Mouse (Mus musculus) CH12.LX (cell line): ENCODE results near the gene Zfp691. TPM values are rescaled to one million over a fixed set of nuclear protein-coding genes. Genes with fewer than 3 reads are reported as not detected.

ENCODE experiments used
- DNase-seq: peaks from one replicate; pipeline ENCODE4 v3.0.0-alpha.2; 2013; ENCODE audit errors: extremely low read depth
- H3K27ac ChIP-seq: 2 replicates; pipeline ENCODE4 v1.5.1; 2012; ENCODE audit warnings: low read depth, mild to moderate bottlenecking, control low read depth, moderate library complexity; ENCODE audit not compliant: insufficient read depth
- H3K27me3 ChIP-seq: replicated peaks from 2 replicates; pipeline ENCODE3; 2012; ENCODE audit warnings: inconsistent platforms
- H3K36me3 ChIP-seq, 2 experiments: replicated peaks in 1 of 2; 2 replicates each; pipeline versions ENCODE3 to v1.6.1; 2012; ENCODE audit warnings: inconsistent platforms in 1 of 2, low read length in 1 of 2, mild to moderate bottlenecking in 1 of 2, mixed read lengths in 1 of 2, moderate library complexity in 1 of 2; ENCODE audit not compliant: control insufficient read depth in 1 of 2, insufficient read depth in 1 of 2
- H3K4me1 ChIP-seq, 2 experiments: 2 replicates each; pipeline ENCODE4 v1.6.1; 2012; ENCODE audit warnings: inconsistent platforms in 1 of 2, moderate library complexity in 1 of 2; ENCODE audit not compliant: insufficient read depth in 2 of 2, control insufficient read depth in 1 of 2
- H3K4me2 ChIP-seq: 2 replicates; pipeline ENCODE4 v1.6.1; 2012; ENCODE audit warnings: low read depth, mild to moderate bottlenecking, control low read depth; ENCODE audit not compliant: poor library complexity, insufficient read depth, severe bottlenecking
- H3K4me3 ChIP-seq, 3 experiments: fragments of 150-350 bp in 1 of 3; sonication (generic) in 1 of 3; replicated peaks in 1 of 3; 2 replicates each; pipeline versions ENCODE3 to v1.5.1; 2011 to 2012; ENCODE audit warnings: low read depth in 2 of 3, low read length in 2 of 3, mild to moderate bottlenecking in 2 of 3, moderate library complexity in 2 of 3, control low read depth in 1 of 3, improper control_type of control experiment in 1 of 3, inconsistent platforms in 1 of 3, mixed read lengths in 1 of 3; ENCODE audit not compliant: poor library complexity in 1 of 3
- H3K79me2 ChIP-seq: replicated peaks from 2 replicates; pipeline ENCODE4 v1.6.1; 2012; ENCODE audit warnings: mild to moderate bottlenecking, moderate library complexity; ENCODE audit not compliant: control insufficient read depth, poor library complexity, insufficient read depth, severe bottlenecking; ENCODE audit errors: extremely low read depth
- H3K9ac ChIP-seq: 2 replicates; pipeline ENCODE4 v1.6.1; 2012; ENCODE audit warnings: low read depth, mild to moderate bottlenecking, control low read depth, moderate library complexity; ENCODE audit not compliant: insufficient read depth
- H3K9me3 ChIP-seq: replicated peaks from 2 replicates; pipeline ENCODE3; 2012; ENCODE audit warnings: low read length, inconsistent platforms, mixed read lengths
- CHD1 ChIP-seq: IDR thresholded peaks from 2 replicates; pipeline ENCODE4 v1.6.1; 2012; ENCODE audit warnings: low read depth, low read length, improper control_type of control experiment, inconsistent platforms
- CHD2 ChIP-seq: IDR thresholded peaks from 2 replicates; pipeline ENCODE4 v1.6.1; 2011; ENCODE audit warnings: low read length, improper control_type of control experiment
- CTCF ChIP-seq, 2 experiments: IDR thresholded peaks in 1 of 2; conservative IDR thresholded peaks in 1 of 2; 2 replicates each; pipeline ENCODE4 v1.5.1; 2011 to 2012; ENCODE audit warnings: low read depth in 2 of 2, low read length in 2 of 2, improper control_type of control experiment in 1 of 2, inconsistent platforms in 1 of 2, mild to moderate bottlenecking in 1 of 2, moderate library complexity in 1 of 2
- E2F4 ChIP-seq: IDR thresholded peaks from 2 replicates; pipeline ENCODE4 v1.6.1; 2011; ENCODE audit warnings: low read depth, low read length, improper control_type of control experiment; ENCODE audit not compliant: insufficient replicate concordance
- ELF1 ChIP-seq: IDR thresholded peaks from 2 replicates; pipeline ENCODE4 v1.6.1; 2014; ENCODE audit warnings: low read depth, mild to moderate bottlenecking, inconsistent platforms, low read length, improper control_type of control experiment
- HCFC1 ChIP-seq: IDR thresholded peaks from 2 replicates; pipeline ENCODE4 v1.6.1; 2012; ENCODE audit warnings: low read depth, mild to moderate bottlenecking, inconsistent platforms, low read length, improper control_type of control experiment
- KAT2A ChIP-seq: IDR thresholded peaks from 2 replicates; pipeline ENCODE4 v1.6.1; 2012; ENCODE audit warnings: low read length, improper control_type of control experiment, inconsistent platforms; ENCODE audit not compliant: insufficient replicate concordance
- MAFK ChIP-seq: IDR thresholded peaks from 2 replicates; pipeline ENCODE4 v1.6.1; 2011; ENCODE audit warnings: low read length, improper control_type of control experiment; ENCODE audit not compliant: insufficient replicate concordance
- MAX ChIP-seq: IDR thresholded peaks from 2 replicates; pipeline ENCODE4 v1.6.1; 2011; ENCODE audit warnings: low read length, improper control_type of control experiment
- MAZ ChIP-seq: IDR thresholded peaks from 2 replicates; pipeline ENCODE4 v1.6.1; 2012; ENCODE audit warnings: low read depth, mild to moderate bottlenecking, inconsistent platforms, low read length, improper control_type of control experiment, moderate library complexity
- MEF2A ChIP-seq: IDR thresholded peaks from 2 replicates; pipeline ENCODE4 v1.6.1; 2014; ENCODE audit warnings: low read depth, mild to moderate bottlenecking, inconsistent platforms, low read length, improper control_type of control experiment, borderline replicate concordance
- MXI1 ChIP-seq: IDR thresholded peaks from 2 replicates; pipeline ENCODE4 v1.6.1; 2011; ENCODE audit warnings: mild to moderate bottlenecking, low read depth, low read length, improper control_type of control experiment
- MYC ChIP-seq: IDR thresholded peaks from 2 replicates; pipeline ENCODE4 v1.6.1; 2011; ENCODE audit warnings: low read depth, mild to moderate bottlenecking, improper control_type of control experiment, low read length
- NELFE ChIP-seq: IDR thresholded peaks from 2 replicates; pipeline ENCODE4 v1.6.1; 2011; ENCODE audit warnings: low read depth, low read length, improper control_type of control experiment
- POLR2A ChIP-seq: IDR thresholded peaks from 2 replicates; pipeline ENCODE4 v1.6.1; 2011; ENCODE audit warnings: low read depth, mild to moderate bottlenecking, improper control_type of control experiment, low read length
- RCOR1 ChIP-seq: conservative IDR thresholded peaks from 2 replicates; pipeline ENCODE4 v1.6.1; 2012; ENCODE audit warnings: low read depth, mild to moderate bottlenecking, inconsistent platforms, low read length, improper control_type of control experiment
- SIN3A ChIP-seq: IDR thresholded peaks from 2 replicates; pipeline ENCODE4 v1.6.1; 2012; ENCODE audit warnings: low read length, improper control_type of control experiment, inconsistent platforms
- SMC3 ChIP-seq: IDR thresholded peaks from 2 replicates; pipeline ENCODE4 v1.6.1; 2011; ENCODE audit warnings: low read depth, low read length, improper control_type of control experiment
- TCF12 ChIP-seq: IDR thresholded peaks from 2 replicates; pipeline ENCODE4 v1.6.1; 2014; ENCODE audit warnings: low read depth, mild to moderate bottlenecking, inconsistent platforms, low read length, improper control_type of control experiment
- UBTF ChIP-seq: IDR thresholded peaks from 2 replicates; pipeline ENCODE4 v1.6.1; 2012; ENCODE audit warnings: low read depth, mild to moderate bottlenecking, inconsistent platforms, low read length, improper control_type of control experiment, moderate library complexity
- USF2 ChIP-seq: conservative IDR thresholded peaks from 2 replicates; pipeline ENCODE4 v1.6.1; 2011; ENCODE audit warnings: low read depth, low read length, improper control_type of control experiment
- dilution Hi-C: fragments of 300-500 bp; cut with MboI; formaldehyde crosslinking; loops from 2 replicates; pipeline ENCODE4 v1.14.3; 2020; ENCODE audit warnings: low sequenced_read_pairs; ENCODE audit not compliant: extremely low pct_unique_long_range_greater_than_20kb, extremely low pct_ligation_motif_present
- in situ Hi-C: fragments of 300-500 bp; cut with MboI; formaldehyde crosslinking; loops from 3 replicates; pipeline ENCODE4 v1.14.3; 2019; ENCODE audit warnings: low sequenced_read_pairs, low pct_ligation_motif_present, low pct_unique_long_range_greater_than_20kb, mixed read lengths
- polyA plus RNA-seq: library from polyadenylated mRNA; unstranded; fragments of >175 nt; gene quantifications from 2 replicates; pipeline ENCODE4 v1.2.1, GENCODE M21; 2012; ENCODE audit warnings: low read depth; ENCODE audit not compliant: insufficient read length
- total RNA-seq, 2 experiments: library from RNA; depleted of rRNA; stranded (reverse); fragments of 300-350 nt in 1 of 2; fragments of >200 nt in 1 of 2; gene quantifications; 2 replicates each; pipeline ENCODE4 v1.2.3; 2012 to 2014

Zfp691 gene
- total and polyA plus RNA-seq, 3 experiments = 3.2 to 4.7 (median 4.0) TPM

DNA sequence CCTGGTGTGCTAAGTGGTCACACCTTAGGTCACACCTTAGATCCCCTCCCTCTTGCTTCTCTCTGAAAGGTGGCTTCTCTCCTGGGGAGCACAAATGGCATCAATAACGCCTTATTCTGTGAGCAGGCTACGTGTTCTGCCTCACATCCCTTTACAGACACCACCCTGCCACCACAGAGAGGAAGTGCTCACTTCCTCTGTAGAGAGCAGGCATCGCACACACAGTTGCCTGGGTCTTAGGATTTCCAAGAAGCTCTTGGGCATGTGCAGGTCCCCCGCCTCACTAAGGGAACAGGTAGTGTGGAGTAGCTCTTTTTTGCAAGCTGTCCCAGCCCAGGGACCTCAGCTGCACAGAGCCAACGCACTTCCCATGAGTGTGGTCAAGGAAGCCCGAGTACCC, 46.8 kb downstream of the Zfp691 start (continued):
- peak; percentile 43; the same call in 1 of the 2 replicates for TF ChIP-seq NELFE
- peak; percentile 68 for TF ChIP-seq ELF1
- peak; percentile 55; the same call in 1 of the 2 replicates for TF ChIP-seq MAX
- TF ChIP-seq KAT2A = no peak
- TF ChIP-seq TCF12 = peak; percentile 61
- peak; percentile 53 for TF ChIP-seq CHD2
- TF ChIP-seq MXI1 = peak; percentile 68
- TF ChIP-seq POLR2A = peak; percentile 18; the same call in 1 of the 2 replicates
- peak; percentile 34; the same call in 1 of the 2 replicates for TF ChIP-seq MEF2A
- TF ChIP-seq HCFC1 = peak; percentile 46
- TF ChIP-seq UBTF = no peak

DNA sequence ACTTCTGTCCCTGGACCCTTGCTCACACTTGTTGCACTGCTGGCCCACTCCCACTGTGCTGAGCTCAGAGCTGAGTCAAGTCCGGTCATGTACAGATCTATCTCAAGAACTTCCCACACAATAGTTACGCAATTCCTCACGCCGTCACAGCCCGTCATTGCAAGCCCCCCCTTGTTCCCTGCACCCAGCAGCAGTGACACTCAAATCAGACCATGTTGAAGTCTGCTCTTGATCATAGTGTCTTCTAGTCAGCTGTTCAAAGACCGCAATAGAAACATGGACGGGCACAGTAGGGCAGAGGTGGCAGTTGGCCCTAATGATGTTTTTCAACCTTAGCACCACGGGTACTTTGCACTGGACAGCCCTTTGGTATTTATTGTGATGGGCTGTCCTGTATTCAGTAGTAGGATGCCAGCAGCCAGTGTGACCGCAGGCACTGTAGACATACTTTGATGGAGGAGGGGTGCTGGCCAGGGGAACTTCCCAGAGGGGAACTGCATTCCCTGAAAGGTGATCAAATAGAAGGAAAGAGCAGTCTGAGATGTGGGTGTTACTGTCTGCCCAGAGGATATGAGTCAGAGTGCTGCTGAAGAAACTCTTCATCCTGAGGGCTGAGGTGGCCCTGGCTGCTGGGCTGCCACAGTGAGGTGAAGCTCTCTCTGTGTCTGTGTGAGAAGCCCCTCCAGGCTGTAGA, 48.3 kb downstream of the Zfp691 start:
- H3K27ac ChIP-seq = peak overlapping the region; percentile 12; the same call in 1 of the 2 replicates
- no peak for DNase-seq
- H3K27me3 ChIP-seq = no peaks in the 10 kb centered on the region
- peaks cover 24 to 81% of the 10 kb centered on the region in 2 experiments for H3K4me1 ChIP-seq
- H3K9me3 ChIP-seq = no peaks in the 10 kb centered on the region
- in situ Hi-C loops (loop anchor here (10.0 kb wide), 1 partner anchor 121 kb away; no protein-coding TSS in a partner anchor), dilution Hi-C loops (no loop called here)
- no peak overlapping the region for H3K4me3 ChIP-seq
- peaks cover 35 to 88% of the 10 kb centered on the region in 2 experiments for H3K36me3 ChIP-seq
- no peaks in the 10 kb centered on the region for H3K79me2 ChIP-seq
- no peak overlapping the region for H3K9ac ChIP-seq
- TF ChIP-seq POLR2A (no peak), SIN3A (no peak), MAFK (no peak), RCOR1 (no peak), TCF12 (no peak), CHD1 (no peak), MAZ (no peak)
- H3K4me2 ChIP-seq = no peak overlapping the region

DNA sequence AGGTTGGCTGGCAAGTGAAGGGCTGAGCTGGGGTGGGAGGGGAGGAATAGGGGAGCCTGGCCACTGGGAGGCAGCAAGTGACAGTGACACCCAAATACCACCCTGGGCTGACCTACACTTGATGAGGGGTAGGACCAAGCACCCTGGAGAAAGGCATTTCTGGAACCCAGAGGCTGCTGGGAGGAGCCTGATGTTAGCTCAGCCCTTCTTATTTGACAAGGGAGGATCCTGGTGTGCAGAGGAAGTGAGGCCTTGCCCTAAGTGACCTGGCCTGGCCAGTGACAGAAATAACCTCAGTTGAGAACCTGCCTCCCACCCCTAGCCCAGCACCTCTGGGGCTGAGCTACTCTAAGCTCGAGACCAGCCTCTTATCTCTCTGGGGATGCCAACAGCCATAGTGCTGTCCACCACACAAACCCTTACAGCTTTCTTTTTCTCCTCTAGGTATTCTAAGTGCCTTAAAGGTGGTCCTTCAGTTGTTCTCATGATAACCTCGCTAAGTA, 49.2 kb downstream of the Zfp691 start:
- Histone ChIP-seq H3K79me2 (no peaks in the 10 kb centered on the region), H3K9ac (no peak overlapping the region), H3K27me3 (no peaks in the 10 kb centered on the region), H3K36me3 (peaks cover 41 to 89% of the 10 kb centered on the region in 2 experiments), H3K9me3 (no peaks in the 10 kb centered on the region), H3K4me3 (no peak overlapping the region), H3K4me1 (peaks cover 24 to 82% of the 10 kb centered on the region in 2 experiments), H3K27ac (no peak overlapping the region), H3K4me2 (no peak overlapping the region)
- in situ Hi-C loops = loop anchor here (10.0 kb wide), 1 partner anchor 120 kb away; no protein-coding TSS in a partner anchor
- no peak for TF ChIP-seq SIN3A
- TF ChIP-seq CHD2 = no peak
- no peak for TF ChIP-seq MYC
- no peak for TF ChIP-seq MAZ
- TF ChIP-seq MXI1 = no peak
- TF ChIP-seq MEF2A = peak; percentile 37; the same call in 1 of the 2 replicates
- no peak for TF ChIP-seq SMC3
- TF ChIP-seq CTCF (conservative IDR thresholded peaks at IDR 0.05 in 1 of 2, IDR thresholded peaks at IDR 0.05 in 1 of 2; ENCODE audit: low read depth in 2 of 2, low read length in 2 of 2) = 0 out of 4 replicates have a peak, but pooled peaks of 1 of the 2 experiments have one; percentile 3
- no peak for TF ChIP-seq E2F4
- TF ChIP-seq USF2 = no peak
- DNase-seq = no peak
- dilution Hi-C loops = no loop called here
